Mouse (Mus musculus) thymus, adult 2 months (tissue): Measurements from ENCODE around the gene Uqcrh. TPM values are rescaled to one million over a fixed set of nuclear protein-coding genes. Genes with fewer than 3 reads are reported as not detected.

ENCODE experiments used
- DNase-seq: peaks from one replicate; pipeline ENCODE4 v3.0.0; 2021
- H3K27ac ChIP-seq: fragments of 200-500 bp; 2 replicates; pipeline ENCODE4 v1.5.1; 2012; ENCODE audit warnings: low read length, control low read depth; ENCODE audit not compliant: control insufficient read depth, insufficient read depth
- H3K27me3 ChIP-seq: fragments of 200-500 bp; 2 replicates; pipeline ENCODE4 v1.6.1; 2012; ENCODE audit warnings: mild to moderate bottlenecking, low read length, moderate library complexity, mixed read lengths; ENCODE audit not compliant: control insufficient read depth, insufficient read depth
- H3K36me3 ChIP-seq: fragments of 200-500 bp; 2 replicates; pipeline ENCODE4 v1.6.1; 2012; ENCODE audit warnings: mild to moderate bottlenecking, low read length, moderate library complexity; ENCODE audit not compliant: control insufficient read depth, insufficient read depth
- H3K4me1 ChIP-seq: fragments of 200-500 bp; replicated peaks from 2 replicates; pipeline ENCODE4 v1.6.1; 2012; ENCODE audit warnings: low read length; ENCODE audit not compliant: control insufficient read depth, insufficient read depth
- H3K4me3 ChIP-seq: fragments of 200-500 bp; 2 replicates; pipeline ENCODE4 v1.5.1; 2012; ENCODE audit warnings: mild to moderate bottlenecking, low read length, control low read depth, moderate library complexity; ENCODE audit not compliant: control insufficient read depth, insufficient read depth
- CTCF ChIP-seq: fragments of 200-500 bp; IDR thresholded peaks from 2 replicates; pipeline ENCODE4 v1.5.1; 2012; ENCODE audit warnings: mild to moderate bottlenecking, control low read depth, low read length, moderate library complexity, borderline replicate concordance; ENCODE audit not compliant: control insufficient read depth, poor library complexity, insufficient read depth; ENCODE audit errors: extremely low read depth
- POLR2A ChIP-seq: fragments of 200-500 bp; IDR thresholded peaks from 2 replicates; pipeline ENCODE4 v1.6.1; 2012; ENCODE audit warnings: mild to moderate bottlenecking, low read length, control low read depth, moderate library complexity; ENCODE audit not compliant: control insufficient read depth, poor library complexity, insufficient read depth; ENCODE audit errors: extremely low read depth
- whole genome bisulfite sequencing: fragments of 180-500 bp; shearing (Covaris S2); methylation state at CpG from one replicate; pipeline ENCODE4 v1.1.7; 2018; 5-methylcytosine and 5-hydroxymethylcytosine counted together
- polyA plus RNA-seq: library from polyadenylated mRNA; depleted of rRNA; stranded (reverse); fragments of >200 nt; gene quantifications from 2 replicates; pipeline ENCODE4 v1.2.3, GENCODE M21; 2012

Uqcrh gene
- polyA plus RNA-seq, 1 experiment: 213 TPM

DNA sequence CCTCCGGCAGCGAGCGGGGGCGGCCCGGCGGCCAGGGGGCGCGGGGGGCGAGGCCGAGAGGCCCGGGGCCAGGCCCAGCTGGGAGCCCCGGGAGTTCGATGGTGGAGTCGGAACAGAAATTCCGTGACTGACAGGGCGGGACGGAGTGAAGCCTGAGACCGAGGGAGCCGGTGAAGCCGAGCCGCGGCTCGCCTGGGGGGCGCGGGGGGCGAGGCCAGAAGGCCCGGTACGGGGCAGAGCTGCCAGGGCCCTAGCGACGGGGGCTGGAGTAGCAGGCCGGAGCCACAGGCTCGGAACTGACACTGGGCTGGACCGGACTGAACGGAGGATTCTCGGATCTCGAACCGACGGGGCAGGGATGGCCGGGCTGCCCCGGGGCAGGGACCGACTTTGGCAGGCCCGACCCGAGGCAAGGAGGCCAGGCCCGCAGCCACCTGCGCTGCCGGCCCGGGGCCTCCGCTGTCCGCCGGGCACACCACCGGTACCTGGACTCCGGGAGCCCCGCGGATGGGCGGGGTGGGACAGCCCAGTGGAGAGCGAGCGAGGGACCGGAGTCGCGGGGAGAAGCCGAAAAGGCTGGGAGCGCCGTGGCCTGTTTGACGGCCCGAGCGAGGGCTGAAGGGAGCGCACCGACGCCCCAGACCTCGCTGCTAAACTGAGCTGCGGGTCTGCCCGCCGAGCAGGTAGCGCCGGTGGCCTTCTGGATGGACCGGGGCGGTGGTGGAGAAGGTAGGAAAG lies 929 bp upstream of the Uqcrh start:
- 1% methylated on average over 74 of the region's 77 CpGs for WGBS
- H3K36me3 ChIP-seq: peaks cover under 1% of the 10 kb centered on the region
- H3K4me3 ChIP-seq: peak overlapping the region; percentile 91
- H3K4me1 ChIP-seq: peaks cover 15% of the 10 kb centered on the region
- no peaks in the 10 kb centered on the region for H3K27me3 ChIP-seq
- TF ChIP-seq POLR2A (no peak), CTCF (0 out of 2 replicates have a peak, but pooled peaks have one; percentile 4)
- DNase-seq: peak; percentile 67
- H3K27ac ChIP-seq: no peak overlapping the region

DNA sequence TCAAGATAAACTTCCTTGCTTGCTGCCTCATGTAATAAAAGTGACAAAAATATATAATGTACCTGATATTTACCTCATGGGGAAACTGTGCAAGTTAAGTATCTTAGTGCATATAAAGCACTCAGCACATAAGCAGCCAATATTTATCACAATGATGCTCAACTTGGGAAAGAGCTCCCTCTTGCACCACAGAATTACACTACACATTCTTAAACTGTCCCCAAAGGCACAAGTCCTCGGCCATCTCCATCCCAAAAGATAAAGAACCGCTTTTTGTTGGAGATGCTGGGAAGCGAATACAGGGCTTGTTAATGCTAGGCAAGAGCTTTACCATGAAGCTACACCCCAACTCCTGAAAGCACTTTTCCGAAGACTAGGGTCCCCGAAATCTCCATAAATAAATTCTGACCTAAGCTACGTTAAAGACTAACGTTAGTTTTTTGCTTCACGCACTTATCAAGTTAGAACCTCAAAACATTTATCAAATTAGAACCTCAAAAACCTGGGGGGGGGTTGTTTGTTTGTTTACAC lies 661 bp downstream of the Uqcrh start:
- under 1% methylated on average over 8 of the region's 8 CpGs for WGBS
- Histone ChIP-seq H3K4me3 (peak overlapping the region; percentile 90; the same call in 1 of the 2 replicates), H3K27me3 (no peaks in the 10 kb centered on the region), H3K4me1 (peaks cover 15% of the 10 kb centered on the region), H3K27ac (no peak overlapping the region), H3K36me3 (peaks cover 11% of the 10 kb centered on the region)
- DNase-seq: peak; percentile 23
- TF ChIP-seq CTCF (no peak), POLR2A (no peak)

DNA sequence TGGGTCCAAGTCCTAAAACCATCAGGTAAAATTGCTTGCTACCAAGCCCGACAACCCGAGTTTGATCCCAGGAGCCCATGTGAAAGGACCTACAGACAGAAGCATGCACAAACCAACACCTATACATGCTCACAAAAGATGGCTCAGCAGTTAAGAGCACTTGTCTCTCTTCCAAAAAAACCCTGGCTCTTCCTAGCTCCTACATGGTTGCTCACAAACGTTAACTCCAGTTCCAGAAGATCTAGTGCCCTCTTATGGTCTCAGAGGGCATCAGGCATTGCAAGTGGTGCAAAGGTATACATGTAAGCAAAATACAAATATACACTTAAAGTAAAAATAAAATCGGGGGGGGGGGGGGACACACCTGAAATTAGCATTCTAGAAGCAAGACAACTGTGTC lies 1.7 kb downstream of the Uqcrh start:
- no peak overlapping the region for H3K27ac ChIP-seq
- H3K4me1 ChIP-seq: peaks cover 15% of the 10 kb centered on the region
- no peak for TF ChIP-seq POLR2A
- no peak for TF ChIP-seq CTCF
- H3K36me3 ChIP-seq: peaks cover 22% of the 10 kb centered on the region
- H3K27me3 ChIP-seq: no peaks in the 10 kb centered on the region
- H3K4me3 ChIP-seq: no peak overlapping the region
- DNase-seq: no peak
- 45% methylated on average over 4 of the region's 4 CpGs for whole genome bisulfite sequencing

DNA sequence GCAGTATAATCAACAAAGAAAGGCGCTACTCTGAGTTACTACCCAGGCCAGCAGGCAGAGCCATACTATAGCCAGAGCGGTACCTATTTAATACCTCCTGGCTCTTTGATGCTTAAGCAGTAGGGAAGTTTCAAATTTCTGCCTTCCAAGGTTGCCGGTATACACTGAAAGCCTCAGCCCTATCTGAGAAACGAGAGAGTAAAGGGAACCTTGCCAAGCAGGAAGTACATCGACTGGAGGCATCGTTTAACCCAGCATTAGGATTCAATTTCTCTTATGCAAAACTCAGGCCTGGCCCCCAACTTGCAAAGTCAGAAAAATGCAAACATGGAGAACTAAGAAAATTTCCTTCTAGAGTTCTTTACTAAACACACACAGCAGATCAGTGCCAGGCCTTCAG lies 4.8 kb downstream of the Uqcrh start:
- TF ChIP-seq POLR2A: no peak
- 69% methylated on average over 6 of the region's 6 CpGs for WGBS
- H3K27ac ChIP-seq: no peak overlapping the region
- no peak for DNase-seq
- no peaks in the 10 kb centered on the region for H3K27me3 ChIP-seq
- no peak overlapping the region for H3K4me3 ChIP-seq
- H3K4me1 ChIP-seq: peaks cover 4% of the 10 kb centered on the region; the same call in 1 of the 2 replicates
- H3K36me3 ChIP-seq: peaks cover 49% of the 10 kb centered on the region

DNA sequence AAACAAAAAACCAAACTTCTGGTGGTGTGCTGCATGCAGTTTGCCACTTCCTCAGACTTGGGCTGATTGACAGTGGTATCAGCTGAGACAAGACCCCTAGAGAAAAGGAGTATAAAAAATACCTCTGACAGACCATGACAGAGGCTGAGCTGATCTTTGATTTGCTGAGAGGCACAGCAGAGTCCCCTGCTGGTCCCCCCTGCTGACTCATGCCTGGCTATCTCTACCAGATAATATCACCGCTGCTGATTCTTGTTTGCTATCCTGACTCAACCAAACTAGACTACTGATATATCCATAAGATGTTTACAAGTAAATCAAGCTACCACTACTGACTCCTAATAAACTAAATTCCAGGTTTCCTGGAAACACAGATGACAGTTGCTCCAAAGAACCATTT lies 11.0 kb downstream of the Uqcrh start:
- Histone ChIP-seq H3K27ac (no peak overlapping the region), H3K36me3 (peaks cover 35% of the 10 kb centered on the region), H3K4me3 (no peak overlapping the region), H3K27me3 (no peaks in the 10 kb centered on the region), H3K4me1 (no peaks in the 10 kb centered on the region)
- TF ChIP-seq CTCF: no peak
- no peak for TF ChIP-seq POLR2A
- no peak for DNase-seq
- 85% methylated on average over 1 of the region's 1 CpGs for WGBS

DNA sequence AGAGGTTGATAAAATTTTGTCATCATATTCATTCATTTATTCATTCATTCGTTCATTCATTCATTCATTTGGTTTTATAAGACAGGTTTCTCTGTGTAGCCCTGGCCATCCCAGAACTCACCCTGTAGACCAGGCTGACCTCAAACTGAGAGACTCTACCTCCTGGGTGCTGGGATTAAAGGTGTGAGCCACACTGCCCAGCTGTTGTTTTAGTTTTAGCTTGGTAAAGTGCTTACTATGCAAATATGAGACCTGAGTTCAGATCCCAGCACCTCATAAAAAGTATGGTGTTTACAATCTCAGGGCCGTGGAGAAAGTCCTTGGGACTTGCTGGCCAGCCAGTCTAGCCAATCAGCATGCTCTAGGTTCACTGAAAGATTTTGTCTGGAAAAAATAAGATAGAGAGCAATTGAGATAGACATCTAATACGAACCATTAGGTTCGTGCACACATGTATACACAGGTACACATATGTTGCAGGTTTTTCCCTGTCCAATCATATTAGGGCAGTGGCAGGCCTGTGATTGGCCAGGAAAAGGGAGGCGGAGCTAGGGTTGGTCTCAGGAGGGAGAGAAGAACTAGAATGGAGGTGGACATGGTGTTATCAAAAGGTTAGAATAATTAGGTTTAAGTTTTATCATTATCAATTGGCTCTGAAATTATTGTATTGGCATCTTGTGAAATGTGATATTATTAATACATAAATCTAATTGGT lies 15.7 kb downstream of the Uqcrh start:
- Histone ChIP-seq H3K36me3 (no peaks in the 10 kb centered on the region), H3K4me3 (no peak overlapping the region), H3K27ac (no peak overlapping the region), H3K27me3 (no peaks in the 10 kb centered on the region), H3K4me1 (no peaks in the 10 kb centered on the region)
- DNase-seq: no peak
- WGBS: 87% methylated on average over 5 of the region's 5 CpGs
- TF ChIP-seq CTCF (no peak), POLR2A (no peak)

DNA sequence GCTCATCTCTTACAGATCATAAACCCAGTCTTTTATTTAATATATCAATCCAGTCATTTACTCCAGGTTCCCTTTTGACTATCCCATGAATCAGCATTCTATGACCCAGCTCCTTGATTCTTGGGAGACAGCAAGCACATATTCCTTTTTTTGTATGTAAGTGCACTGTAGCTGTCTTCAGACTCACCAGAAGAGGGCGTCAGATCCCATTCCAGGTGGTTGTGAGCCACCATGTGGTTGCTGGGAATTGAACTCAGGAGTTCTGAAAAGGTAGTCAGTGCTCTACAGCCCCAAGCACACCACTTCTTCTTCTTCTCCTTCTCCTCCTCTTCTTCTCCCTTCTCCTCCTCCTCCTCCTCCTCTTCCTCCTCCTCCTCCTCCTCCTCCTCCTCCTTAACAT lies 17.3 kb downstream of the Uqcrh start:
- H3K36me3 ChIP-seq: no peaks in the 10 kb centered on the region
- H3K27ac ChIP-seq: no peak overlapping the region
- TF ChIP-seq POLR2A (no peak), CTCF (no peak)
- peaks cover 4% of the 10 kb centered on the region for H3K4me1 ChIP-seq
- DNase-seq: no peak
- no peaks in the 10 kb centered on the region for H3K27me3 ChIP-seq
- WGBS: 31% methylated on average over 1 of the region's 1 CpGs
- no peak overlapping the region for H3K4me3 ChIP-seq
